Mouse (Mus musculus) erythroblast, embryonic 14.5 days (primary cell): ENCODE measurements around the gene Hpd.

ENCODE experiments used
- GATA1 ChIP-seq: IDR thresholded peaks from 2 replicates; pipeline ENCODE4 v1.6.1; 2012; ENCODE audit warnings: low read length, inconsistent platforms, mixed read lengths
- TAL1 ChIP-seq: IDR thresholded peaks from 3 replicates; pipeline ENCODE4 v1.6.1; 2012; ENCODE audit warnings: low read length, inconsistent platforms, mixed read lengths

- TF ChIP-seq GATA1 = no peak
- TF ChIP-seq TAL1 = no peak
Observed at GRCm38 (mm10) chr5:123142161-123143157, 40.1 kb downstream of the Hpd start, which contains the start of gene Setd1b.
